Mouse (Mus musculus): Measurements from ENCODE around the gene Chrna9. TPM values are rescaled to one million over a fixed set of nuclear protein-coding genes. Genes with fewer than 3 reads are reported as not detected.

Chrna9 gene
- 0.20 and 0.70 TPM in 2 replicates for polyA plus RNA-seq (2014; fragmentation: Nextera tagmentation; extraction: Ambion mirVana)

DNA sequence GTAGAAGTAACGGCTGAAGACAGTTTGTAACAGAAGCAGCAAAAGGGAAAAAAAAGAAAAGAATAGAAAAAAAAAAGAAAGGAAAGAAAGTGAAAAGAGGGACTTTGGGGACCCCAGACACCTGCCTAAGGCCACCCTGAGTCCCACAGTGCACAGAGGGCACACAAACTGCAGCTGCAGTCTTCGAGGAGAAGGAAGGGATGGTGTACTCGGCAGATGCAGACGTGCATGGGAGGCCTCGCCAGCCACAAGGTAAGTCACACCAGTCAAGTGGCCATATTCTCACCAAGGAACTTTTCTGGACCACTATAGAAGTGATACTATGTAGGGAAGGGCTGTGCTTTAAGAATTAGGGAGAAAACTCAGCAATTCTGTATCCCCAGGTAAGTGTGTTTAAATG is at the start of gene Chrna9:
Gene Chrna9, plus strand, starts transcription at position 139 of the 400 bp plus-strand sequence.
- Histone ChIP-seq H3K9me3 (ENCODE audit: control insufficient read depth, low read length) (no peaks in the 10 kb centered on the region), H3K36me3 (ENCODE audit: control insufficient read depth, insufficient read depth, low read length) (no peaks in the 10 kb centered on the region), H3K9ac (ENCODE audit: low read depth, low read length) (no peak within 1 kb of the TSS), H3K27ac (ENCODE audit: low read depth, low read length) (no peak within 1 kb of the TSS), H3K4me1 (replicated peaks; ENCODE audit: control insufficient read depth, insufficient read depth, low read length) (no peaks in the 10 kb centered on the region), H3K4me3 (ENCODE audit: low read depth, low read length) (no peak within 1 kb of the TSS), H3K27me3 (ENCODE audit: control insufficient read depth, insufficient read depth, low read length) (no peaks in the 10 kb centered on the region), H3K4me2 (replicated peaks; ENCODE audit: low read depth, low read length) (no peak within 1 kb of the TSS)
- DNase-seq (ENCODE audit: low spot score) (no peak), ATAC-seq (ENCODE audit: low FRiP score) (no peak)
- WGBS = 88% methylated on average over 5 of the region's 5 CpGs

DNA sequence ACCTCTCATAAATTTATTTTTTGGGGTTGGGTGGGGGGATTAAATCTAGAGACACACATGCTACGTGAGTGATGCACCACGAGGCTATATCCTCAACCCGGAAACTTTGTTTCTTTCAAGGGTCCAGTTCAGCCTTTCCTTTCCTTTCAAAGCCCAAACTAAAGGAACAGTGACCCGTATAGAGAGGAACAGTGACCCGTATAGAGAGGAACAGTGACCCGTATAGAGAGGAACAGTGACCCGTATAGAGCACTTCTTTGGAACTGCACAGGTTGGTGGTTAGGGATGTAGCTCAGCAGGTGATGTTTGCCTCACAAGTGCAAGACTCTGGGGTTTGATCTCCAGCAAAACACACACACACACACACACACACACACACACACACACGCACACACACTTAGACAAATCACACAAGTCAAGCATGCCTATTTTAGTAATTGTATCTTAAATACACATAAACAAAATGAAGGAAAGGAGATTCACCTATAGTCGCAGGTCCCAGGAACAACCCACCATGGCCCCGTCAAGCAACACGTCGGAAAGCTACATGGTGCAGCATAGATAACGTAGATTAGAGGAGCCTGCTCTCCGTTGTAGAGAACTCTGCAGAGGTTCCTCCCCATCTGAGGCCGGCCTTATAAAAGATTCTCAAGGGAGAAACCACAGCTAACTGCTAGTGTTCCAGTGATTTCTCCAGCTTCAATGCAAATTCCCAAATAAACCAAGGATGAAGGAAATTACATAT is 48.9 kb upstream of the Chrna9 start:
- H3K4me1 ChIP-seq (replicated peaks; ENCODE audit: control insufficient read depth, insufficient read depth, low read length) = no peaks in the 10 kb centered on the region
- 49% methylated on average over 15 of the region's 15 CpGs for WGBS
- DNase-seq (ENCODE audit: low spot score) = no peak
- ATAC-seq (ENCODE audit: low FRiP score) = no peak
- H3K36me3 ChIP-seq (ENCODE audit: control insufficient read depth, insufficient read depth, low read length) = no peaks in the 10 kb centered on the region
- no peak overlapping the region for H3K4me3 ChIP-seq (ENCODE audit: low read depth, low read length)
- H3K27ac ChIP-seq (ENCODE audit: low read depth, low read length) = no peak overlapping the region
- H3K4me2 ChIP-seq (replicated peaks; ENCODE audit: low read depth, low read length) = no peak overlapping the region
- no peaks in the 10 kb centered on the region for H3K27me3 ChIP-seq (ENCODE audit: control insufficient read depth, insufficient read depth, low read length)
- H3K9me3 ChIP-seq (ENCODE audit: control insufficient read depth, low read length) = no peaks in the 10 kb centered on the region
- H3K9ac ChIP-seq (ENCODE audit: low read depth, low read length) = no peak overlapping the region

DNA sequence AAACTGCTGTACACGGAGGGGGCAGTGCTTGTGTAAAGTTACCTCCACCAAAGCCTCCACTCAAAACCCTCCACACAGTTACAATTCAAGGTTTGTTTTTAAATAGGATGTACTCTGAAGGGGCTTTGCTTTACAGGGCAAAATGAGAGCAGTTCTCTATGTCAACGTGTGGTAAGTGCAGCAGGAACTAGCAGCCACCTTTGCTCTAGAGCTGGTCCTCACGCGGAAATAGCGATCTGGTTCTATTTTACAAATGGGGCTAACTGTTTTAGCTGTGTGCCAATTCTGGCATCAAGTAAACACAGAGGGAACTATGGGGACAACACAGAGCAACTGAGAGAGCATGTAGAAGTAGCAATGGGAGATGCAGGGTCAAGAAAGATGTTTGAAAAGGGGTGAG is 46.6 kb upstream of the Chrna9 start:
- ATAC-seq (ENCODE audit: low FRiP score) = no peak
- no peaks in the 10 kb centered on the region for H3K27me3 ChIP-seq (ENCODE audit: control insufficient read depth, insufficient read depth, low read length)
- no peak for DNase-seq (ENCODE audit: low spot score)
- no peak overlapping the region for H3K27ac ChIP-seq (ENCODE audit: low read depth, low read length)
- 92% methylated on average over 5 of the region's 5 CpGs for WGBS
- no peak overlapping the region for H3K9ac ChIP-seq (ENCODE audit: low read depth, low read length)
- H3K4me3 ChIP-seq (ENCODE audit: low read depth, low read length) = no peak overlapping the region
- H3K4me2 ChIP-seq (replicated peaks; ENCODE audit: low read depth, low read length) = no peak overlapping the region
- H3K9me3 ChIP-seq (ENCODE audit: control insufficient read depth, low read length) = no peaks in the 10 kb centered on the region
- no peaks in the 10 kb centered on the region for H3K36me3 ChIP-seq (ENCODE audit: control insufficient read depth, insufficient read depth, low read length)
- no peaks in the 10 kb centered on the region for H3K4me1 ChIP-seq (replicated peaks; ENCODE audit: control insufficient read depth, insufficient read depth, low read length)

DNA sequence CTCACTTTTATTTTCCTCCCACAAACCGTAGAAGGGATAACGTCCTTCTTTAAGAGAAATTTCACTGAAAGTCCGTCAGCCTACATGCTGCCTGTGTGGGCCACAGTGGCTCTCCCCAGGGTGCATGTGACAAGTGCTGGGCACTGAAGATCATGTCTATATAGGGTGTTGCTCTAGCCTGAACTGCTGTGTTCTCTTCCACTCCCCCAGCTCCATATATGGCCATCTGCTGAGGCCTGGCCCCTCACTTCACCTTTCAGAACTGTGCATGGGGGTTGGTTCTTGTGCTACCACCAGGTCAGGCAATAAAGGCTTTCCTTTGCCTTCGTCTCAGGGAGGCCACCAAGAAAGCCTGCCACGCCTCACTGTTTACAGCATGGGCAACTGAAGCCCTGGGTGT is 45.7 kb upstream of the Chrna9 start:
- ATAC-seq (ENCODE audit: low FRiP score) = no peak
- H3K27me3 ChIP-seq (ENCODE audit: control insufficient read depth, insufficient read depth, low read length) = no peaks in the 10 kb centered on the region

DNA sequence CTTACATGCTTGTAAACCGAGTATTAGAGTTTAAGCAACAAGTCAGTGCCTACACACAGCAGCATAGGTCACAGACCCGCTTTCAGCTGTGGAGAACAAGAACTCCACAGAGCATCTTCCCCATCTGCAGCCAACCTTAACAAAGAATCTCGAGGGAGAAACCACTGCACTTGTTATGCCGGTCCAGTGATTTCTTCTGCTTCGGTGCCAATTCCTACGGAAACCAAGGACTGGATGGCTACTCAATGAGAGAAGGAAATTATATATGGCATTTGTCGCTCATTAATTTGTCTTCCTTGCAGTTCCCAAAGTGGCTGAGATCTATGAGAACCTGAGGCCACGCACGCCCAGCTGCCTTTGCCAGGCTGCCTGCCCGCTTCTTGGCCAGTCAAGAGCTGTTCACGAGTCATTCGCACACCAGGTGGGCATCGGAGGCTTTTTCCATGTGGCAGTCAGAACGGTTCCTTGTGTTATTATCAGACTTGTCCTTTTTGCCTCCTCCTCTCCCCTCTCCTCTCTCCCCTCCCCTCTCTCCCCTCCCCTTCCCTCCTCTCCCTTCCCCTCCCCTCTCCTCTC is 43.4 kb upstream of the Chrna9 start:
- Histone ChIP-seq H3K27ac (ENCODE audit: low read depth, low read length) (no peak overlapping the region), H3K27me3 (ENCODE audit: control insufficient read depth, insufficient read depth, low read length) (no peaks in the 10 kb centered on the region), H3K9me3 (ENCODE audit: control insufficient read depth, low read length) (no peaks in the 10 kb centered on the region), H3K36me3 (ENCODE audit: control insufficient read depth, insufficient read depth, low read length) (no peaks in the 10 kb centered on the region), H3K4me3 (ENCODE audit: low read depth, low read length) (no peak overlapping the region), H3K9ac (ENCODE audit: low read depth, low read length) (no peak overlapping the region), H3K4me1 (replicated peaks; ENCODE audit: control insufficient read depth, insufficient read depth, low read length) (no peaks in the 10 kb centered on the region), H3K4me2 (replicated peaks; ENCODE audit: low read depth, low read length) (no peak overlapping the region)
- ATAC-seq (ENCODE audit: low FRiP score) (no peak), DNase-seq (ENCODE audit: low spot score) (no peak)
- WGBS = 76% methylated on average over 14 of the region's 14 CpGs

More for the DNA sequence above, 45.7 kb upstream of the Chrna9 start:
- Histone ChIP-seq H3K4me2 (replicated peaks; ENCODE audit: low read depth, low read length) (no peak overlapping the region), H3K9me3 (ENCODE audit: control insufficient read depth, low read length) (no peaks in the 10 kb centered on the region), H3K4me1 (replicated peaks; ENCODE audit: control insufficient read depth, insufficient read depth, low read length) (no peaks in the 10 kb centered on the region), H3K4me3 (ENCODE audit: low read depth, low read length) (no peak overlapping the region), H3K36me3 (ENCODE audit: control insufficient read depth, insufficient read depth, low read length) (no peaks in the 10 kb centered on the region), H3K9ac (ENCODE audit: low read depth, low read length) (no peak overlapping the region), H3K27ac (ENCODE audit: low read depth, low read length) (no peak overlapping the region)
- 67% methylated on average over 5 of the region's 5 CpGs for WGBS
- DNase-seq (ENCODE audit: low spot score) = no peak

DNA sequence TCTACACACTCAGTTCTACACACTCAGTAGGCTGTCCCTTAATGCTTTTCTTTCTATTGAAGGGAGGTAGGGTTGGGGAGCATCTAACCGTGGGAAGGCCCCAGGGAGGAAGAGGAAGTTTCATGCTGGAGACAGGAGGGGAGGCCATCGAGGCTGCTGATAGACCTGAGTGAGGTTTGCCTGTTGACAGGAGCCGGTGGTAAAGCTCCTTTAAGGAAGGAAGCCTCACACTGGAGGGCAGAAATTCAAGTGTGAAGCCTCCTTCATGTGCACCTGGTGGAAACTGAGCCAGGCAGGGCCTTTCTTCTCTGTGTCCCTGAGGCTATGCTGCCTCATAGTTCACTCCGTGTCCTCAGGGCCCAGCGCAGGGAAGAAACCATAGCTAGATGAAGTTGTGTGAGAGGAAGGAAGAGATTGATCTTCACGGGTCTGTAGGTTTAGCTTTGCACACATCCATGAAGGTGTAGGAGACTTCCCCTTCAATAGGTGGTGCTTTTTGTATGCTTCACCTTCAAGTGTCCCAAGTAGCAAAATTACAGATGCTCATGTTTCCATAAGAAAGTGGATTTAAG is 39.5 kb upstream of the Chrna9 start:
- Histone ChIP-seq H3K4me2 (replicated peaks; ENCODE audit: low read depth, low read length) (no peak overlapping the region), H3K36me3 (ENCODE audit: control insufficient read depth, insufficient read depth, low read length) (no peaks in the 10 kb centered on the region), H3K27me3 (ENCODE audit: control insufficient read depth, insufficient read depth, low read length) (no peaks in the 10 kb centered on the region), H3K9me3 (ENCODE audit: control insufficient read depth, low read length) (no peaks in the 10 kb centered on the region), H3K4me1 (replicated peaks; ENCODE audit: control insufficient read depth, insufficient read depth, low read length) (no peaks in the 10 kb centered on the region), H3K27ac (ENCODE audit: low read depth, low read length) (no peak overlapping the region), H3K9ac (ENCODE audit: low read depth, low read length) (no peak overlapping the region), H3K4me3 (ENCODE audit: low read depth, low read length) (no peak overlapping the region)
- ATAC-seq (ENCODE audit: low FRiP score) = no peak
- no peak for DNase-seq (ENCODE audit: low spot score)
- 90% methylated on average over 6 of the region's 6 CpGs for WGBS

DNA sequence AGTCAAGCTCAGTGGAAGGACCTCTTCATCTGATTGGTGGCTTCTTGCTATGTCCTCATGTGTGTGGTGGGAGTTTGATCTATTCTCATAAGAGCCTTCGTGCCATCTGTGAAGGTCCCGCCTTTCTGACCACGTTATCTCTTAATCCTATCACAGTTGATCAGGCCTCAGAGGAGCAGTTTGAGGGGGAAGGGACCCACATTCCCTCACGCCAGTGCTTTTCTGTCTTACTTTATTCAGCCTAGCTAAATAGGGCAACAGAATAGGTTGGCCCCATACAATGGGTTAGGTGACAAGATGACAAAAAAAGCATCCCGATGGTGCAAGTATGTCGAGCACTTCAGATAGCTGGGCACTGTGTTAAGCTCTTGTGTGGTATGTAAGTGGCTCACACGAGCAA is 39.0 kb upstream of the Chrna9 start:
- no peak overlapping the region for H3K4me2 ChIP-seq (replicated peaks; ENCODE audit: low read depth, low read length)
- ATAC-seq (ENCODE audit: low FRiP score) (no peak), DNase-seq (ENCODE audit: low spot score) (no peak)
- no peaks in the 10 kb centered on the region for H3K4me1 ChIP-seq (replicated peaks; ENCODE audit: control insufficient read depth, insufficient read depth, low read length)
- WGBS = 80% methylated on average over 7 of the region's 7 CpGs
- no peaks in the 10 kb centered on the region for H3K36me3 ChIP-seq (ENCODE audit: control insufficient read depth, insufficient read depth, low read length)
- no peaks in the 10 kb centered on the region for H3K9me3 ChIP-seq (ENCODE audit: control insufficient read depth, low read length)
- H3K9ac ChIP-seq (ENCODE audit: low read depth, low read length) = no peak overlapping the region
- H3K27me3 ChIP-seq (ENCODE audit: control insufficient read depth, insufficient read depth, low read length) = no peaks in the 10 kb centered on the region
- H3K27ac ChIP-seq (ENCODE audit: low read depth, low read length) = no peak overlapping the region
- H3K4me3 ChIP-seq (ENCODE audit: low read depth, low read length) = no peak overlapping the region

DNA sequence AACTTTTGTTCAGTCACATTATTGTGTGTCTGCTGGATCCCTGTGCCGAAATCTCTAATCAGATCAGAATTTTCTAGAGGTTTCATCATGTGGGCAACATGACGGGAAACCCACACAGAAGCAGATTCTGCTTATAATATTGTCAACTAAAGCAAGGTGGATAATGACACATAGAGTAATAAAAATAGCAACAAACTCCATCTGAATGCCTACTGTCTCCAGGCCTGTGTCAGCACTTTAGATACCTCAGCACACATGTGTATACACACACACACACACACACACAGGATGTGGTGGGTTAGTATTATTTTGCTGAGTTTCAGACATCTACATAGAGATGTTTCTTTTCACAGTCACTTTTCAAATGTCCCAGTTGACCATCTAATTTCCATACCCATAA is 37.0 kb upstream of the Chrna9 start:
- no peaks in the 10 kb centered on the region for H3K9me3 ChIP-seq (ENCODE audit: control insufficient read depth, low read length)
- ATAC-seq (ENCODE audit: low FRiP score) (no peak), DNase-seq (ENCODE audit: low spot score) (no peak)
- H3K4me1 ChIP-seq (replicated peaks; ENCODE audit: control insufficient read depth, insufficient read depth, low read length) = no peaks in the 10 kb centered on the region
- no peaks in the 10 kb centered on the region for H3K36me3 ChIP-seq (ENCODE audit: control insufficient read depth, insufficient read depth, low read length)
- no peak overlapping the region for H3K27ac ChIP-seq (ENCODE audit: low read depth, low read length)
- H3K4me3 ChIP-seq (ENCODE audit: low read depth, low read length) = no peak overlapping the region
- H3K4me2 ChIP-seq (replicated peaks; ENCODE audit: low read depth, low read length) = no peak overlapping the region
- H3K9ac ChIP-seq (ENCODE audit: low read depth, low read length) = no peak overlapping the region
- WGBS = 97% methylated on average over 2 of the region's 2 CpGs
- H3K27me3 ChIP-seq (ENCODE audit: control insufficient read depth, insufficient read depth, low read length) = no peaks in the 10 kb centered on the region

DNA sequence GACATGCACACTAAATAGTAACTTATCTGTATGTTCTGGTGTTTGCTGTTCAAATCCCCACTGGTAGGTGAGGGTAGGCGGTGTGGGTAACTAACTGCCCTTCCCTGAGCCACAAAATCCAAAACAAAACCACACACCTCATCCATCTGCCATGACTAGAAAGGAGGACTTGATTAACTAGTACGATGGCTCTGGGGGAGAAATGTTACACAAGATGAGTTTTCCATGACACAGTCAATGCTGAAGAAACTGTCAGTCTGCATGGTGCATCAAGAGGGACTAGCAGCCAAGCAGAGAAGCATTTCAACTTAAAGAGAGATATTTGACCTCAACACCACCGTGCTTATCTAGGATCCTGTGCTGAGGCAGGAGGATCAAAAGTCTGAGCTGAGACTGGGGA is 36.0 kb upstream of the Chrna9 start:
- no peaks in the 10 kb centered on the region for H3K36me3 ChIP-seq (ENCODE audit: control insufficient read depth, insufficient read depth, low read length)
- H3K9me3 ChIP-seq (ENCODE audit: control insufficient read depth, low read length) = peaks cover 3% of the 10 kb centered on the region; the same call in 1 of the 2 replicates
- no peak overlapping the region for H3K4me2 ChIP-seq (replicated peaks; ENCODE audit: low read depth, low read length)
- no peak for ATAC-seq (ENCODE audit: low FRiP score)
- no peak overlapping the region for H3K9ac ChIP-seq (ENCODE audit: low read depth, low read length)
- no peaks in the 10 kb centered on the region for H3K27me3 ChIP-seq (ENCODE audit: control insufficient read depth, insufficient read depth, low read length)
- 82% methylated on average over 3 of the region's 3 CpGs for WGBS
- H3K4me1 ChIP-seq (replicated peaks; ENCODE audit: control insufficient read depth, insufficient read depth, low read length) = no peaks in the 10 kb centered on the region
- no peak overlapping the region for H3K4me3 ChIP-seq (ENCODE audit: low read depth, low read length)
- no peak overlapping the region for H3K27ac ChIP-seq (ENCODE audit: low read depth, low read length)
- DNase-seq (ENCODE audit: low spot score) = no peak

All from hindbrain, embryonic 11.5 days (tissue).